Mouse (Mus musculus) heart, embryonic 13.5 days (tissue): ENCODE results near the gene Prtn3. TPM values are rescaled to one million over a fixed set of nuclear protein-coding genes. Genes with fewer than 3 reads are reported as not detected.
A peak's percentile ranks its signal among the peaks of the same experiment; 100 is the strongest.

ENCODE experiments used
- ATAC-seq: fragments of 200-750 bp; cut with Nextera tagmentation; 2 replicates; pipeline ENCODE4 v1.8.0; 2017; ENCODE audit warnings: moderate TSS enrichment; ENCODE audit not compliant: insufficient number of reproducible peaks, low FRiP score, low TSS enrichment; ENCODE audit errors: extremely low read depth
- H3K27ac ChIP-seq: fragments of 300-500 bp; sonication (generic); replicated peaks from 2 replicates; pipeline ENCODE4 v1.5.1; 2015; ENCODE audit warnings: moderate library complexity, mild to moderate bottlenecking, inconsistent platforms
- H3K27me3 ChIP-seq: fragments of 300-500 bp; sonication (generic); replicated peaks from 2 replicates; pipeline ENCODE4 v1.6.1; 2015; ENCODE audit warnings: mild to moderate bottlenecking, inconsistent platforms
- H3K36me3 ChIP-seq: fragments of 300-500 bp; sonication (generic); 2 replicates; pipeline ENCODE4 v1.6.1; 2015; ENCODE audit warnings: mild to moderate bottlenecking, inconsistent platforms
- H3K4me1 ChIP-seq: fragments of 300-500 bp; sonication (generic); 2 replicates; pipeline ENCODE4 v1.6.1; 2015; ENCODE audit warnings: inconsistent platforms
- H3K4me2 ChIP-seq: fragments of 300-500 bp; sonication (generic); 2 replicates; pipeline ENCODE4 v1.6.1; 2015; ENCODE audit warnings: inconsistent platforms, mild to moderate bottlenecking, moderate library complexity
- H3K4me3 ChIP-seq: fragments of 300-500 bp; sonication (generic); 2 replicates; pipeline ENCODE4 v1.5.1; 2015; ENCODE audit warnings: moderate library complexity, mild to moderate bottlenecking, inconsistent platforms
- H3K9ac ChIP-seq: fragments of 300-500 bp; sonication (generic); 2 replicates; pipeline ENCODE4 v1.6.1; 2015; ENCODE audit warnings: inconsistent platforms, mild to moderate bottlenecking, moderate library complexity
- H3K9me3 ChIP-seq: fragments of 300-500 bp; sonication (generic); 2 replicates; pipeline ENCODE4 v1.6.1; 2016; ENCODE audit warnings: inconsistent platforms
- WGBS: fragments of 180-500 bp; shearing (Covaris S2); methylation state at CpG from one replicate; pipeline ENCODE4 v1.1.7; 2015; ENCODE audit warnings: mixed read lengths; 5-methylcytosine and 5-hydroxymethylcytosine counted together
- polyA plus RNA-seq: library from polyadenylated mRNA; unstranded; fragments of >200 nt; fragmentation: Nextera tagmentation; extraction: Ambion mirVana; gene quantifications from 2 replicates; pipeline ENCODE4 v1.2.1, GENCODE M21; 2015

Gene Prtn3
- polyA plus RNA-seq, 1 experiment from 2014 or later, result 2.5 TPM

- Histone ChIP-seq H3K27me3 (peaks cover 28% of the 10 kb centered on the region), H3K4me1 (peaks cover 48% of the 10 kb centered on the region), H3K4me3 (0 out of 2 replicates have a peak overlapping the region, but pooled peaks have one; percentile 6), H3K9me3 (no peaks in the 10 kb centered on the region), H3K9ac (peak overlapping the region; percentile 58), H3K36me3 (peaks cover 32% of the 10 kb centered on the region), H3K27ac (no peak overlapping the region), H3K4me2 (peak overlapping the region; percentile 86)
- no peak for ATAC-seq
- WGBS, result 68% methylated on average over 7 of the region's 7 CpGs
Observed at GRCm38 (mm10) chr10:79914948-79915596, 40.8 kb downstream of the Prtn3 start.

- peaks cover 39% of the 10 kb centered on the region for H3K27me3 ChIP-seq
Observed at GRCm38 (mm10) chr10:79916081-79916480, 41.8 kb downstream of the Prtn3 start.

GRCm38 (mm10) chr10:79916808-79917531, 42.7 kb downstream of the Prtn3 start, which contains the start of gene Kiss1r:
Gene Kiss1r, plus strand, starts transcription at chr10:79916971.
- WGBS, result 2% methylated on average over 42 of the region's 42 CpGs
- H3K9ac ChIP-seq, result peak within 1 kb of the TSS; percentile 94
- ATAC-seq, result peak; percentile 66
- peaks cover 15% of the 10 kb centered on the region for H3K36me3 ChIP-seq
- peaks cover 63% of the 10 kb centered on the region for H3K4me1 ChIP-seq
- H3K27me3 ChIP-seq, result peaks cover 47% of the 10 kb centered on the region
- peak within 1 kb of the TSS; percentile 54 for H3K27ac ChIP-seq
- H3K4me2 ChIP-seq, result peak within 1 kb of the TSS; percentile 86
- no peaks in the 10 kb centered on the region for H3K9me3 ChIP-seq
- H3K4me3 ChIP-seq, result peak within 1 kb of the TSS; percentile 67

More at GRCm38 (mm10) chr10:79916081-79916480, 41.8 kb downstream of the Prtn3 start:
- H3K9me3 ChIP-seq, result no peaks in the 10 kb centered on the region
- peak overlapping the region; percentile 94 for H3K9ac ChIP-seq
- WGBS, result 11% methylated on average over 8 of the region's 8 CpGs
- peak overlapping the region; percentile 86 for H3K4me2 ChIP-seq
- no peak for ATAC-seq
- peak overlapping the region; percentile 54; the same call in 1 of the 2 replicates for H3K27ac ChIP-seq
- H3K4me3 ChIP-seq, result peak overlapping the region; percentile 67
- H3K4me1 ChIP-seq, result peaks cover 55% of the 10 kb centered on the region
- peaks cover 24% of the 10 kb centered on the region for H3K36me3 ChIP-seq

DNA sequence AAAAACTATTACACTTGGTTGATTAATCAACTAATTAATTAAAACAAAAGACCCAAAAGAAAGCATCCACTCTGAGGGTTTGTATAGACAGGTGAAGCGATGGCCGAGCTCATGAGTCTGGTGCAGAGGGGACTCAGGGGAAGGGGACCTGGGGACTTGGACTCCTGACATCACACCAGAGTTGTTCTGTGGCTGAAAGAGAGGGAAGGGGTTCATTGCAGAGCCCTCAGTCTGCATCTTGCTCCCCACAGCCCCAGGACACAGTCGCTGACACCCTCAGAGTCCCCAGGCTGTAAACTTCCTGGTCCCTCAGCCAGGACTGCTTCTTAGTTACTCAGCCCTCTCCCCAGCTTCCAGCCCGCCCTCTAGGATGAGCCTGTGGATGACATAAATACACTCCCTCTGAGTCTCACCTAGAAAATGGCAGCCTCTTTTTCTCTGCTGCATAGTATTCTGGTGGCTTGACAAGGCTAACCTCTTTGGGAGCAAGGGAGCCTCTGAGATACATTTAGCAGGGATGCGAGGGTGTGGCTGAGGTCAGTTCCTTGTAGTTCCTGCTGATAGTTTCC, 43.3 kb downstream of the Prtn3 start:
- WGBS, result 59% methylated on average over 5 of the region's 5 CpGs
- H3K4me3 ChIP-seq, result peak overlapping the region; percentile 67
- H3K9ac ChIP-seq, result peak overlapping the region; percentile 94
- peaks cover 63% of the 10 kb centered on the region for H3K4me1 ChIP-seq
- H3K4me2 ChIP-seq, result peak overlapping the region; percentile 86
- peaks cover 54% of the 10 kb centered on the region for H3K27me3 ChIP-seq
- ATAC-seq, result no peak
- peaks cover 9% of the 10 kb centered on the region for H3K36me3 ChIP-seq
- no peak overlapping the region for H3K27ac ChIP-seq
- H3K9me3 ChIP-seq, result no peaks in the 10 kb centered on the region

- Histone ChIP-seq H3K4me2 (peak overlapping the region; percentile 60), H3K27ac (no peak overlapping the region), H3K27me3 (peaks cover 62% of the 10 kb centered on the region), H3K4me1 (peaks cover 63% of the 10 kb centered on the region), H3K9ac (peak overlapping the region; percentile 60), H3K9me3 (no peaks in the 10 kb centered on the region), H3K4me3 (peak overlapping the region; percentile 67), H3K36me3 (peaks cover under 1% of the 10 kb centered on the region; the same call in 1 of the 2 replicates)
- ATAC-seq, result no peak
- WGBS, result 7% methylated on average over 35 of the region's 35 CpGs
Observed at GRCm38 (mm10) chr10:79918231-79919078, 44.2 kb downstream of the Prtn3 start.

- H3K4me1 ChIP-seq, result peaks cover 55% of the 10 kb centered on the region
- 4% methylated on average over 21 of the region's 21 CpGs for WGBS
- peak overlapping the region; percentile 60 for H3K4me2 ChIP-seq
- H3K4me3 ChIP-seq, result peak overlapping the region; percentile 67
- H3K27ac ChIP-seq, result no peak overlapping the region
- H3K27me3 ChIP-seq, result peaks cover 70% of the 10 kb centered on the region
- no peak for ATAC-seq
- peak overlapping the region; percentile 26; the same call in 1 of the 2 replicates for H3K9ac ChIP-seq
- no peaks in the 10 kb centered on the region for H3K9me3 ChIP-seq
- no peaks in the 10 kb centered on the region for H3K36me3 ChIP-seq
Observed at GRCm38 (mm10) chr10:79919251-79919849, 45.1 kb downstream of the Prtn3 start.

GRCm38 (mm10) chr10:79920056-79920890, 46.0 kb downstream of the Prtn3 start:
- Histone ChIP-seq H3K27ac (no peak overlapping the region), H3K27me3 (peaks cover 70% of the 10 kb centered on the region), H3K36me3 (no peaks in the 10 kb centered on the region), H3K4me3 (peak overlapping the region; percentile 45), H3K9me3 (no peaks in the 10 kb centered on the region), H3K4me2 (peak overlapping the region; percentile 68), H3K9ac (no peak overlapping the region), H3K4me1 (peaks cover 46% of the 10 kb centered on the region)
- 21% methylated on average over 26 of the region's 26 CpGs for WGBS
- ATAC-seq, result no peak

- Histone ChIP-seq H3K9ac (peak within 1 kb of the TSS; percentile 68), H3K36me3 (no peaks in the 10 kb centered on the region), H3K4me1 (peaks cover 46% of the 10 kb centered on the region), H3K4me3 (peak within 1 kb of the TSS; percentile 45), H3K9me3 (no peaks in the 10 kb centered on the region), H3K27ac (no peak within 1 kb of the TSS), H3K4me2 (peak within 1 kb of the TSS; percentile 68), H3K27me3 (peaks cover 70% of the 10 kb centered on the region)
- ATAC-seq, result no peak
- WGBS, result 7% methylated on average over 35 of the region's 41 CpGs
Observed at GRCm38 (mm10) chr10:79920958-79921535, 46.8 kb downstream of the Prtn3 start, which contains the start of gene R3hdm4. Gene R3hdm4, minus strand, starts transcription at chr10:79921208.

DNA sequence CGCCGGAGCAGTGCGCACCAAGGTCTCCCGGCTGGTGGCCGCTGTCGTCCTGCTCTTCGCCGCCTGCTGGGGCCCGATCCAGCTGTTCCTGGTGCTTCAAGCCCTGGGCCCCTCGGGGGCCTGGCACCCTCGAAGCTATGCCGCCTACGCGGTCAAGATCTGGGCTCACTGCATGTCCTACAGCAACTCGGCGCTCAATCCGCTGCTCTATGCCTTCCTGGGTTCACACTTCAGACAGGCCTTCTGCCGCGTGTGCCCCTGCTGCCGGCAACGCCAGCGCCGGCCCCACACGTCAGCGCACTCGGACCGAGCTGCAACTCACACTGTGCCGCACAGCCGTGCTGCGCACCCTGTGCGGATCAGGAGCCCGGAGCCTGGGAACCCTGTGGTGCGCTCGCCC, 47.3 kb downstream of the Prtn3 start:
- Histone ChIP-seq H3K27ac (no peak overlapping the region), H3K27me3 (peaks cover 70% of the 10 kb centered on the region), H3K9ac (peak overlapping the region; percentile 68), H3K4me2 (peak overlapping the region; percentile 68), H3K9me3 (no peaks in the 10 kb centered on the region), H3K4me1 (peaks cover 47% of the 10 kb centered on the region), H3K4me3 (peak overlapping the region; percentile 45), H3K36me3 (no peaks in the 10 kb centered on the region)
- WGBS, result 1% methylated on average over 34 of the region's 34 CpGs
- ATAC-seq, result no peak
